15 mouse cellular contexts compared by ENCODE assay signal in the genomic region with DNA sequence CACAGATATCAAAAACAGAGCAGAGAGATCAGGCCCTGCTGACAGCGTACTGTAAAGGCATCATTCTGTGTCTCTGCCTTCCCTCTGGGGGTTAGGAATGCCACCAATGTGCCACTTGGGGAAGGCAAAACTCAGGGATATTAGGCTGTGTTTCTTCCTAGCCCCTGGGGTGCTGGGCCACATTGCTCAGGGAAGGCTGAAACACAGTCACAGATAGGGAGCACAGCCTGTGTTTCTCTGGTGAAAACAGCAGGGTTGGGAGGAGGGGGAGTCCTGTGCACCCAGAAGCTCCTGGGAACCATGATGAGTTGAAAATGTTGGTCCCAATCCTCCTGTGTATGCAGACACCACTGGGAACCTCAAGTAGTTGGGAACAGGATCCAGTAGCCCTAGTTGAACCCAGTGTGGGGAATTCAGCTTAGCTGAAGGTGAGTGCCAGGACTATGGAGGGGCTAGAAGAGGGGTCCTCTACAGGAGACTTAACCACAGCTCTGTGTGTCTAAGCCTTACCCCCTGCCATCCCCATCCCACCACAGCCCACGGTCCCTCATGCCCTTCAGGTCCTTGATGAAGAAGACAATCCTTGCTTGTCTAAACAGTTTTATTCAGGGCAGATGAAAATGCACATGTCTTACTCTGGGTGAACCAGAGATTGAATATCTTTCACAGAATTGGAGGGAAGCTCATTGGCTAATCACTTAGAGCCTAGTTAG. TPM values are rescaled to one million over a fixed set of nuclear protein-coding genes. Genes with fewer than 3 reads are reported as not detected.
"Had no signal": no experiment of that assay in that cellular context is flagged by ENCODE, and none has a peak within 500 bp of the region (broad histone marks: within the 10 kb centered on the region; RNA-seq: fewer than 3 reads in every experiment).

No protein-coding gene starts in this region.

RNA-seq across cellular contexts. Expression of a gene that starts 20.0 kb away (rescaled TPM):
- total RNA-seq: heart, postnatal 10 days; heart, postnatal 14 days; heart, postnatal 25 days; heart, postnatal 36 days; heart, postnatal 4 days; hematopoietic stem cell, adult 5-6 weeks; hindbrain, postnatal 0 days; layer of hippocampus, adult 18-20 months; layer of hippocampus, adult 2 months; layer of hippocampus, adult 8-10 months; layer of hippocampus, postnatal 10 days; layer of hippocampus, postnatal 14 days; layer of hippocampus, postnatal 25 days; layer of hippocampus, postnatal 36 days; left cerebral cortex, adult 18-20 months had no signal

RNA-seq across cellular contexts. Expression of a gene that starts 47.7 kb away (rescaled TPM):
- total RNA-seq: heart, postnatal 10 days; heart, postnatal 14 days; heart, postnatal 25 days; heart, postnatal 36 days; heart, postnatal 4 days; hematopoietic stem cell, adult 5-6 weeks; hindbrain, postnatal 0 days; layer of hippocampus, adult 18-20 months; layer of hippocampus, adult 2 months; layer of hippocampus, adult 8-10 months; layer of hippocampus, postnatal 10 days; layer of hippocampus, postnatal 14 days; layer of hippocampus, postnatal 25 days; left cerebral cortex, adult 18-20 months had no signal
